8 mouse cellular contexts compared by ENCODE assay signal in the genomic region with DNA sequence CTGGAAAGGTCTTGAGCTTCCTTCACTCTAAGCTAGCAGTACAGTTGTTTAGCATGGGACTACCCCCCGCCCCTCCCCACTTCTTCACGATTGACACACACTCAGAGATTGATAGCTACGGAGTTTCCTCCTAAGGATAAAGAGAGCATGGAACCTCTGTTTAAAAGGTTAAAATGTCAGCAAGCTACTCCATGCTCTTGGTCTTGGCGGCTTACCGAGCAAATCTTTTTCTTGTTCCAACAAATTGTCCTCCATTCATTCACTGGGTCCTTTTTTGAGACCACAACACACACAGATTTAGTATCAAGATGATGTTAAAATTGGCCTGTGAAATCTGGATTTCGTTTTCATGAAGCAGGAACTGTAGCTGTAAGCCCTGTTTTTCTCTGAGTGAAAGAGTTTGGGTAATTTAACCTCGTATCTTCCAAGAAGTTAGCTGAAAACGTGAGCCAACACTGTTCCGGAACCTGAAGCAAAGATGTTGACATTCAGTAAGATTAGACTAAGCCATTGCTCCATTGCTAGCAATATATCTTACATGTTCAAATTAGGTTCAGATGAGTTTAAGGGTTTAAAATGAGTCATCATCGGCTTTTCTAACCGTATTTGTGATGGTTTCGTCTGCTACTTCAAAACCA. TPM values are rescaled to one million over a fixed set of nuclear protein-coding genes. Genes with fewer than 3 reads are reported as not detected.
DNase-seq lines count a peak whose midpoint lies in the region; ATAC-seq and TF ChIP-seq lines count a peak whose summit lies in the region.

No protein-coding gene starts in this region.

- no peak for TF ChIP-seq CTCF in cortical plate, adult 2 months (IDR thresholded peaks at IDR 0.05; ENCODE audit: extremely low read depth, insufficient read depth, low read length)

- TF ChIP-seq POLR2A in cortical plate, adult 2 months (IDR thresholded peaks at IDR 0.05; ENCODE audit: extremely low read depth, insufficient read depth, low read length), result no peak

- H3K4me1 ChIP-seq in lung, embryonic 16.5 days (replicated peaks; ENCODE audit: control insufficient read depth, insufficient read depth, low read length), result peaks cover 7% of the 10 kb centered on the region
- H3K4me1 ChIP-seq in cortical plate, adult 2 months (ENCODE audit: control insufficient read depth, insufficient read depth, low read length), result peaks cover 4% of the 10 kb centered on the region; the same call in 1 of the 2 replicates
- peaks cover 9% of the 10 kb centered on the region for H3K4me1 ChIP-seq in hindbrain, embryonic 10.5 days (replicated peaks)
- peaks cover 18% of the 10 kb centered on the region for H3K4me1 ChIP-seq in midbrain, embryonic 10.5 days

- no peaks in the 10 kb centered on the region for H3K27me3 ChIP-seq in lung, embryonic 16.5 days (ENCODE audit: control insufficient read depth, insufficient read depth, low read depth, low read length)
- H3K27me3 ChIP-seq in hindbrain, embryonic 10.5 days (ENCODE audit: insufficient read depth, poor library complexity, severe bottlenecking), result no peaks in the 10 kb centered on the region
- H3K27me3 ChIP-seq in midbrain, embryonic 10.5 days (ENCODE audit: low read depth, poor library complexity, severe bottlenecking), result no peaks in the 10 kb centered on the region

- WGBS in lung, embryonic 16.5 days, result 18% methylated on average over 12 of the region's 12 CpGs
- 32% methylated on average over 12 of the region's 12 CpGs for WGBS in hindbrain, embryonic 10.5 days
- 32% methylated on average over 12 of the region's 12 CpGs for WGBS in midbrain, embryonic 10.5 days

- 0 out of 2 replicates have a peak overlapping the region, but pooled peaks have one; percentile 8 for H3K27ac ChIP-seq in lung, embryonic 16.5 days (ENCODE audit: low read length)
- H3K27ac ChIP-seq in cortical plate, adult 2 months (ENCODE audit: insufficient read depth, low read length), result peak overlapping the region; percentile 2; the same call in 1 of the 2 replicates
- H3K27ac ChIP-seq in hindbrain, embryonic 10.5 days, result peak overlapping the region; percentile 96
- peak overlapping the region; percentile 93 for H3K27ac ChIP-seq in midbrain, embryonic 10.5 days (replicated peaks)

- ATAC-seq in lung, embryonic 16.5 days (ENCODE audit: low read depth), result no peak

- H3K4me3 ChIP-seq in lung, embryonic 16.5 days (ENCODE audit: low read length), result peak overlapping the region; percentile 86
- H3K4me3 ChIP-seq in cortical plate, adult 2 months (ENCODE audit: insufficient read depth, low read length), result peak overlapping the region; percentile 70
- H3K4me3 ChIP-seq in hindbrain, embryonic 10.5 days, result peak overlapping the region; percentile 95
- H3K4me3 ChIP-seq in midbrain, embryonic 10.5 days, result peak overlapping the region; percentile 95

- H3K36me3 ChIP-seq in lung, embryonic 16.5 days (ENCODE audit: control insufficient read depth, insufficient read depth, low read length), result no peaks in the 10 kb centered on the region
- peaks cover 22% of the 10 kb centered on the region for H3K36me3 ChIP-seq in hindbrain, embryonic 10.5 days
- H3K36me3 ChIP-seq in midbrain, embryonic 10.5 days, result peaks cover 17% of the 10 kb centered on the region

- peak overlapping the region; percentile 57 for H3K9ac ChIP-seq in lung, embryonic 16.5 days (ENCODE audit: low read length)

- DNase-seq in lung, postnatal 36 days, result no peak
- DNase-seq in hindbrain, embryonic 10.5 days (ENCODE audit: low spot score), result no peak
- DNase-seq in midbrain, embryonic 10.5 days (ENCODE audit: low spot score), result no peak
- DNase-seq in thymus, postnatal 25 days, result no peak
- DNase-seq in adrenal gland, postnatal 10 days, result no peak
- no peak for DNase-seq in spleen, adult 18-20 months

- H3K4me2 ChIP-seq in lung, embryonic 16.5 days (ENCODE audit: low read depth, low read length), result peak overlapping the region; percentile 79

- no peaks in the 10 kb centered on the region for H3K9me3 ChIP-seq in lung, embryonic 16.5 days (ENCODE audit: control insufficient read depth, low read length)
- no peaks in the 10 kb centered on the region for H3K9me3 ChIP-seq in hindbrain, embryonic 10.5 days
- H3K9me3 ChIP-seq in midbrain, embryonic 10.5 days (replicated peaks), result no peaks in the 10 kb centered on the region

RNA-seq across cellular contexts. Expression of a gene that starts 0.7 kb away (rescaled TPM):
- 37.6 and 40.9 TPM in 2 replicates for polyA plus RNA-seq in lung, embryonic 16.5 days (2015; fragmentation: Nextera tagmentation; extraction: Ambion mirVana)
- polyA plus RNA-seq in cortical plate, adult 2 months (2012; rRNA removed), result 39.4 and 44.0 TPM in 2 replicates
- polyA plus RNA-seq in hindbrain, embryonic 10.5 days (2016; fragmentation: Nextera tagmentation; extraction: Ambion mirVana), result 41.8 and 44.6 TPM in 2 replicates
- 46.7 and 46.9 TPM in 2 replicates for polyA plus RNA-seq in midbrain, embryonic 10.5 days (2016; fragmentation: Nextera tagmentation; extraction: Ambion mirVana)
- total RNA-seq in adrenal gland, postnatal 10 days (2021), result 10 to 100 TPM; 76.3 to 89.6 TPM

RNA-seq across cellular contexts. Expression of a gene that starts 39.2 kb away (rescaled TPM):
- 0.55 and 0.78 TPM in 2 replicates for polyA plus RNA-seq in lung, embryonic 16.5 days (2015; fragmentation: Nextera tagmentation; extraction: Ambion mirVana)
- 2.5 TPM in 2 replicates for polyA plus RNA-seq in cortical plate, adult 2 months (2012; rRNA removed)
- 0.09 and 0.10 TPM in 2 replicates for polyA plus RNA-seq in hindbrain, embryonic 10.5 days (2016; fragmentation: Nextera tagmentation; extraction: Ambion mirVana)
- polyA plus RNA-seq in midbrain, embryonic 10.5 days (2016; fragmentation: Nextera tagmentation; extraction: Ambion mirVana), result 0.15 and 0.22 TPM in 2 replicates
- 10 to 100 TPM in 1 of 2 experiments, 1 to 10 TPM in 1; 3.8 to 14.6 TPM for total RNA-seq in adrenal gland, postnatal 10 days (2021)

Comparison
In these comparisons a context has a peak if more than half of its experiments do, and no peak if none do; other contexts are left out.
1. H3K27ac ChIP-seq: peak in every context shown above with its lines; median percentile 96 in hindbrain, embryonic 10.5 days; 93 in midbrain, embryonic 10.5 days; 8 in lung, embryonic 16.5 days; 2 in cortical plate, adult 2 months.